Mouse (Mus musculus) left cerebral cortex, adult 18-20 months (tissue): ENCODE measurements at regions not wholly inside any gene's neighbourhood (a gene's known extent, or its start where the extent isn't known, plus 50 kb on each side); places are given as distances from the start of the nearest gene placed in this dataset.

Experiments used
- DNase-seq, 2 experiments: peaks; one replicate each; pipeline ENCODE4 v3.0.0; 2021 to 2022; ENCODE audit warnings: low spot score in 2 of 2, mixed read lengths in 1 of 2

DNA sequence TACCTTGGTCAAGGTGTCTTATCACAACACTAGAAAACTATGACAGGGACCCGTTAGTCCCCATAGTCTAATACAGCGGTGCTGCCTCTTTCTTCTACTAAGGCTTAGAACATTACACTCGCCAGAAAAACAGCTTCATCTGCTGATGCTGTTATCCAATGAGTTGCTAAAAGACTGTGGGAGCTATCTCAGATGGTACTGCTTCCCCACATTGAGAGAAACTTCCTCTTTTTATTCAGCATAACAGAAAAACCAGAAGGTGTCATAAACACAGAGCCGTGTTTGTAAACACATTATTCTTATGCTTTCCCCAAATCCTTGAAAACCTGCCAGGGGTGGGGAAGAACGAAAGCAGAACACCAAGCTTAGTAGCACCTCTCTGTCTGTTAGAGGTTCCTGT is 49.9 kb upstream of the Arhgap5 start:
- no peak for DNase-seq
